Mouse (Mus musculus) cortical plate, adult 2 months (tissue): ENCODE measurements at regions not wholly inside any gene's neighbourhood (a gene's known extent, or its start where the extent isn't known, plus 50 kb on each side); places are given as distances from the start of the nearest gene placed in this dataset.

Experiments
- CTCF ChIP-seq: fragments of 200-500 bp; IDR thresholded peaks from 2 replicates; pipeline ENCODE4 v1.5.1; 2011; ENCODE audit warnings: mild to moderate bottlenecking, control low read depth, low read length; ENCODE audit not compliant: insufficient read depth; ENCODE audit errors: extremely low read depth
- POLR2A ChIP-seq: fragments of 200-500 bp; IDR thresholded peaks from 2 replicates; pipeline ENCODE4 v1.6.1; 2011; ENCODE audit warnings: mild to moderate bottlenecking, low read length, control low read depth; ENCODE audit not compliant: insufficient read depth; ENCODE audit errors: extremely low read depth

- TF ChIP-seq CTCF (no peak), POLR2A (no peak)
These were observed 180.9 kb upstream of the Cxadr start for GRCm38 (mm10) chr16:78120346-78120899.
